In genomic region chr1:180116525-180116924, GRCm38 (mm10) we compare ENCODE assay signal across 8 mouse cellular contexts.
A peak's percentile ranks its signal among the peaks of the same experiment; 100 is the strongest.
DNase-seq lines count a peak whose midpoint lies in the region; ATAC-seq and TF ChIP-seq lines count a peak whose summit lies in the region.

No protein-coding gene starts in this region.

- no peak for TF ChIP-seq EP300 in ES-Bruce4 (IDR thresholded peaks at IDR 0.05; ENCODE audit: insufficient read depth, low read depth, low read length)

- H3K27me3 ChIP-seq in kidney, embryonic 15.5 days: no peaks in the 10 kb centered on the region
- no peaks in the 10 kb centered on the region for H3K27me3 ChIP-seq in ES-Bruce4 (ENCODE audit: control insufficient read depth, insufficient read depth, low read length, poor library complexity, severe bottlenecking)

- H3K9ac ChIP-seq in kidney, embryonic 15.5 days: no peak overlapping the region
- no peak overlapping the region for H3K9ac ChIP-seq in ES-Bruce4 (ENCODE audit: low read depth, poor library complexity, severe bottlenecking)

- no peak for ATAC-seq in kidney, embryonic 15.5 days (replicated peaks; ENCODE audit: low FRiP score)

- TF ChIP-seq CTCF in ES-Bruce4 (IDR thresholded peaks at IDR 0.05; ENCODE audit: low read depth, low read length): peak; percentile 60

- peak; percentile 13 for DNase-seq in kidney, adult 18-20 months
- DNase-seq in ZHBTc4 (ENCODE audit: low read depth, low spot score): peak; percentile 84
- peak; percentile 36 for DNase-seq in lung, postnatal 10 days
- DNase-seq in layer of hippocampus, adult 11-12 months (ENCODE audit: low spot score): no peak
- no peak for DNase-seq in urinary bladder, postnatal 4 days (ENCODE audit: low spot score in 2 of 2)
- no peak for DNase-seq in cerebellum, adult 11 months

- H3K9me3 ChIP-seq in kidney, embryonic 15.5 days (replicated peaks): no peaks in the 10 kb centered on the region
- H3K9me3 ChIP-seq in ES-Bruce4 (replicated peaks; ENCODE audit: control insufficient read depth, insufficient read depth, low read length, poor library complexity, severe bottlenecking): no peaks in the 10 kb centered on the region

- peaks cover 34% of the 10 kb centered on the region for H3K36me3 ChIP-seq in kidney, embryonic 15.5 days
- no peaks in the 10 kb centered on the region for H3K36me3 ChIP-seq in ES-Bruce4 (ENCODE audit: control insufficient read depth, insufficient read depth, low read length, poor library complexity, severe bottlenecking)

- H3K4me2 ChIP-seq in kidney, embryonic 15.5 days: no peak overlapping the region

- no peak overlapping the region for H3K27ac ChIP-seq in kidney, embryonic 15.5 days
- H3K27ac ChIP-seq in ES-Bruce4 (ENCODE audit: insufficient read depth, low read length): no peak overlapping the region

- H3K4me3 ChIP-seq in kidney, embryonic 15.5 days (replicated peaks): no peak overlapping the region
- no peak overlapping the region for H3K4me3 ChIP-seq in ES-Bruce4 (ENCODE audit: low read depth, low read length)

- no peak for TF ChIP-seq POLR2A in ES-Bruce4 (IDR thresholded peaks at IDR 0.05; ENCODE audit: insufficient read depth, low read length)

- WGBS in kidney, embryonic 15.5 days: 87% methylated on average over 1 of the region's 1 CpGs

- no peaks in the 10 kb centered on the region for H3K4me1 ChIP-seq in kidney, embryonic 15.5 days
- no peaks in the 10 kb centered on the region for H3K4me1 ChIP-seq in ES-Bruce4 (ENCODE audit: control insufficient read depth, insufficient read depth, low read length)

Comparison
In these comparisons a context has a peak if more than half of its experiments do, and no peak if none do; other contexts are left out.
1. DNase-seq: peak in kidney, adult 18-20 months (single experiment), ZHBTc4 (single experiment) and lung, postnatal 10 days (single experiment); none in layer of hippocampus, adult 11-12 months (single experiment), urinary bladder, postnatal 4 days (0 of 2) and cerebellum, adult 11 months (single experiment).